Mouse (Mus musculus): ENCODE data around the gene Gm49405. TPM values are rescaled to one million over a fixed set of nuclear protein-coding genes. Genes with fewer than 3 reads are reported as not detected.

Gm49405 gene
- polyA plus RNA-seq, 1 experiment from 2014 or later: 2.7 TPM

GRCm38 (mm10) chr19:3992416-3992815, 8.0 kb upstream of the Gm49405 start, which contains the start of gene Tbx10:
TSS of gene Tbx10 (plus strand) at chr19:3992752.
- H3K27me3 ChIP-seq (ENCODE audit: control insufficient read depth, insufficient read depth, low read length): no peaks in the 10 kb centered on the region
- H3K4me2 ChIP-seq (replicated peaks; ENCODE audit: low read depth, low read length): no peak within 1 kb of the TSS
- peaks cover 17% of the 10 kb centered on the region for H3K4me1 ChIP-seq (ENCODE audit: control insufficient read depth, insufficient read depth, low read length)
- no peak for ATAC-seq (ENCODE audit: low FRiP score, low TSS enrichment)
- WGBS: 35% methylated on average over 5 of the region's 5 CpGs
- no peak within 1 kb of the TSS for H3K27ac ChIP-seq (ENCODE audit: low read depth, low read length)
- H3K36me3 ChIP-seq (ENCODE audit: control insufficient read depth, insufficient read depth, low read length): no peaks in the 10 kb centered on the region
- H3K9me3 ChIP-seq (ENCODE audit: control insufficient read depth, low read length): 0 out of 2 replicates have a peak, but pooled peaks cover 3% of the 10 kb centered on the region
- no peak within 1 kb of the TSS for H3K4me3 ChIP-seq (ENCODE audit: low read length)
- no peak within 1 kb of the TSS for H3K9ac ChIP-seq (ENCODE audit: low read depth, low read length)

GRCm38 (mm10) chr19:3994932-3995331, 5.5 kb upstream of the Gm49405 start:
- Histone ChIP-seq H3K36me3 (ENCODE audit: control insufficient read depth, insufficient read depth, low read length) (no peaks in the 10 kb centered on the region), H3K9me3 (ENCODE audit: control insufficient read depth, low read length) (no peaks in the 10 kb centered on the region), H3K4me3 (ENCODE audit: low read length) (no peak overlapping the region), H3K9ac (ENCODE audit: low read depth, low read length) (no peak overlapping the region), H3K4me2 (replicated peaks; ENCODE audit: low read depth, low read length) (no peak overlapping the region), H3K27ac (ENCODE audit: low read depth, low read length) (no peak overlapping the region), H3K27me3 (ENCODE audit: control insufficient read depth, insufficient read depth, low read length) (no peaks in the 10 kb centered on the region), H3K4me1 (ENCODE audit: control insufficient read depth, insufficient read depth, low read length) (peaks cover 27% of the 10 kb centered on the region)
- WGBS: 26% methylated on average over 6 of the region's 6 CpGs
- no peak for ATAC-seq (ENCODE audit: low FRiP score, low TSS enrichment)

GRCm38 (mm10) chr19:3995505-3995904, 4.9 kb upstream of the Gm49405 start:
- ATAC-seq (ENCODE audit: low FRiP score, low TSS enrichment): no peak
- Histone ChIP-seq H3K36me3 (ENCODE audit: control insufficient read depth, insufficient read depth, low read length) (no peaks in the 10 kb centered on the region), H3K9ac (ENCODE audit: low read depth, low read length) (no peak overlapping the region), H3K4me2 (replicated peaks; ENCODE audit: low read depth, low read length) (no peak overlapping the region), H3K9me3 (ENCODE audit: control insufficient read depth, low read length) (no peaks in the 10 kb centered on the region), H3K4me1 (ENCODE audit: control insufficient read depth, insufficient read depth, low read length) (peaks cover 27% of the 10 kb centered on the region), H3K27me3 (ENCODE audit: control insufficient read depth, insufficient read depth, low read length) (no peaks in the 10 kb centered on the region), H3K4me3 (ENCODE audit: low read length) (no peak overlapping the region), H3K27ac (ENCODE audit: low read depth, low read length) (no peak overlapping the region)
- WGBS: 62% methylated on average over 3 of the region's 3 CpGs

- Histone ChIP-seq H3K4me2 (replicated peaks; ENCODE audit: low read depth, low read length) (no peak overlapping the region), H3K27me3 (ENCODE audit: control insufficient read depth, insufficient read depth, low read length) (no peaks in the 10 kb centered on the region), H3K4me3 (ENCODE audit: low read length) (no peak overlapping the region), H3K4me1 (ENCODE audit: control insufficient read depth, insufficient read depth, low read length) (peaks cover 31% of the 10 kb centered on the region), H3K36me3 (ENCODE audit: control insufficient read depth, insufficient read depth, low read length) (no peaks in the 10 kb centered on the region), H3K9me3 (ENCODE audit: control insufficient read depth, low read length) (no peaks in the 10 kb centered on the region), H3K9ac (ENCODE audit: low read depth, low read length) (no peak overlapping the region), H3K27ac (ENCODE audit: low read depth, low read length) (no peak overlapping the region)
- whole genome bisulfite sequencing: 38% methylated on average over 7 of the region's 7 CpGs
- no peak for ATAC-seq (ENCODE audit: low FRiP score, low TSS enrichment)
Observed at GRCm38 (mm10) chr19:3996106-3996505, 4.3 kb upstream of the Gm49405 start.

- Histone ChIP-seq H3K36me3 (ENCODE audit: control insufficient read depth, insufficient read depth, low read length) (no peaks in the 10 kb centered on the region), H3K9ac (ENCODE audit: low read depth, low read length) (no peak overlapping the region), H3K27me3 (ENCODE audit: control insufficient read depth, insufficient read depth, low read length) (no peaks in the 10 kb centered on the region), H3K4me1 (ENCODE audit: control insufficient read depth, insufficient read depth, low read length) (peaks cover 37% of the 10 kb centered on the region), H3K4me3 (ENCODE audit: low read length) (no peak overlapping the region), H3K4me2 (replicated peaks; ENCODE audit: low read depth, low read length) (no peak overlapping the region), H3K27ac (ENCODE audit: low read depth, low read length) (no peak overlapping the region), H3K9me3 (ENCODE audit: control insufficient read depth, low read length) (no peaks in the 10 kb centered on the region)
- ATAC-seq (ENCODE audit: low FRiP score, low TSS enrichment): no peak
- WGBS: 82% methylated on average over 8 of the region's 8 CpGs
Observed at GRCm38 (mm10) chr19:3996747-3997146, 3.7 kb upstream of the Gm49405 start.

- H3K27me3 ChIP-seq (ENCODE audit: control insufficient read depth, insufficient read depth, low read length): no peaks in the 10 kb centered on the region
- H3K4me3 ChIP-seq (ENCODE audit: low read length): no peak overlapping the region
- H3K9me3 ChIP-seq (ENCODE audit: control insufficient read depth, low read length): no peaks in the 10 kb centered on the region
- H3K4me2 ChIP-seq (replicated peaks; ENCODE audit: low read depth, low read length): no peak overlapping the region
- H3K9ac ChIP-seq (ENCODE audit: low read depth, low read length): no peak overlapping the region
- 53% methylated on average over 8 of the region's 8 CpGs for WGBS
- no peak for ATAC-seq (ENCODE audit: low FRiP score, low TSS enrichment)
- no peaks in the 10 kb centered on the region for H3K36me3 ChIP-seq (ENCODE audit: control insufficient read depth, insufficient read depth, low read length)
- H3K4me1 ChIP-seq (ENCODE audit: control insufficient read depth, insufficient read depth, low read length): peaks cover 37% of the 10 kb centered on the region
- no peak overlapping the region for H3K27ac ChIP-seq (ENCODE audit: low read depth, low read length)
Observed at GRCm38 (mm10) chr19:3997231-3997630, 3.2 kb upstream of the Gm49405 start.

- Histone ChIP-seq H3K9ac (ENCODE audit: low read depth, low read length) (no peak overlapping the region), H3K27me3 (ENCODE audit: control insufficient read depth, insufficient read depth, low read length) (no peaks in the 10 kb centered on the region), H3K4me2 (replicated peaks; ENCODE audit: low read depth, low read length) (no peak overlapping the region), H3K4me3 (ENCODE audit: low read length) (no peak overlapping the region), H3K27ac (ENCODE audit: low read depth, low read length) (no peak overlapping the region), H3K9me3 (ENCODE audit: control insufficient read depth, low read length) (no peaks in the 10 kb centered on the region), H3K36me3 (ENCODE audit: control insufficient read depth, insufficient read depth, low read length) (no peaks in the 10 kb centered on the region), H3K4me1 (ENCODE audit: control insufficient read depth, insufficient read depth, low read length) (peaks cover 37% of the 10 kb centered on the region)
- 71% methylated on average over 8 of the region's 8 CpGs for WGBS
- no peak for ATAC-seq (ENCODE audit: low FRiP score, low TSS enrichment)
Observed at GRCm38 (mm10) chr19:3998335-3998734, 2.1 kb upstream of the Gm49405 start.

GRCm38 (mm10) chr19:3999121-3999730, 1.2 kb upstream of the Gm49405 start:
- Histone ChIP-seq H3K4me2 (replicated peaks; ENCODE audit: low read depth, low read length) (peak overlapping the region; percentile 92), H3K36me3 (ENCODE audit: control insufficient read depth, insufficient read depth, low read length) (no peaks in the 10 kb centered on the region), H3K4me3 (ENCODE audit: low read length) (peak overlapping the region; percentile 76; the same call in 1 of the 2 replicates), H3K27me3 (ENCODE audit: control insufficient read depth, insufficient read depth, low read length) (no peaks in the 10 kb centered on the region), H3K4me1 (ENCODE audit: control insufficient read depth, insufficient read depth, low read length) (peaks cover 37% of the 10 kb centered on the region), H3K9me3 (ENCODE audit: control insufficient read depth, low read length) (no peaks in the 10 kb centered on the region), H3K9ac (ENCODE audit: low read depth, low read length) (peak overlapping the region; percentile 23; the same call in 1 of the 2 replicates), H3K27ac (ENCODE audit: low read depth, low read length) (no peak overlapping the region)
- no peak for ATAC-seq (ENCODE audit: low FRiP score, low TSS enrichment)
- WGBS: 79% methylated on average over 9 of the region's 9 CpGs

GRCm38 (mm10) chr19:4000949-4001525, 611 bp downstream of the Gm49405 start:
- Histone ChIP-seq H3K9me3 (ENCODE audit: control insufficient read depth, low read length) (no peaks in the 10 kb centered on the region), H3K27me3 (ENCODE audit: control insufficient read depth, insufficient read depth, low read length) (no peaks in the 10 kb centered on the region), H3K27ac (ENCODE audit: low read depth, low read length) (peak overlapping the region; percentile 93), H3K9ac (ENCODE audit: low read depth, low read length) (peak overlapping the region; percentile 85), H3K4me2 (replicated peaks; ENCODE audit: low read depth, low read length) (peak overlapping the region; percentile 92), H3K4me3 (ENCODE audit: low read length) (peak overlapping the region; percentile 76), H3K4me1 (ENCODE audit: control insufficient read depth, insufficient read depth, low read length) (peaks cover 32% of the 10 kb centered on the region), H3K36me3 (ENCODE audit: control insufficient read depth, insufficient read depth, low read length) (peaks cover 3% of the 10 kb centered on the region)
- 14% methylated on average over 17 of the region's 17 CpGs for WGBS
- ATAC-seq (ENCODE audit: low FRiP score, low TSS enrichment): 0 out of 2 replicates have a peak, but pooled peaks have one; percentile 4
